Mouse (Mus musculus): ENCODE data around the gene Olfr156. TPM values are rescaled to one million over a fixed set of nuclear protein-coding genes. Genes with fewer than 3 reads are reported as not detected.

The Olfr156 gene
- polyA plus RNA-seq, 1 experiment from 2014 or later, result not detected

DNA sequence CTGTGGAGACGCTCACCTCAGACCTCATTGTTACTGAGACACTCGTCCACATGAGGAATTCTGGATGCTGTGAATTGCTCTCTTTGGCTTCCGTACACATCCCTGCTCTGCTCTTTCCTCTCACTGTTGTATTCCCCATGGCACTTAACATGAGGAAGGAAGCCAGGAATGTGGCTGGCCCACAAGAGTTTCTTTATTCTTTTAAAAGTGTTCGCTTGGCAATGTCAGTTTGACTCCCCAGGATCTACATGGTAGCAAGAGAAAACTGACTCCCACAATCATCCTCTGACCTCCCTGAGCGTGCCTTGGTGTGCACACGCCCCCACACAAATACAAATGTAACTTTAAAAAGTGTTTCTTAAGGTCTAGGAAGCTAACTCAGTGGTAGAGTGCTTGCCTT is 52.1 kb downstream of the Olfr156 start:
- Histone ChIP-seq H3K4me2 (ENCODE audit: low read depth, low read length) (no peak overlapping the region), H3K27ac (ENCODE audit: low read length) (no peak overlapping the region), H3K4me3 (ENCODE audit: low read depth, low read length) (no peak overlapping the region), H3K9ac (ENCODE audit: low read depth, low read length) (no peak overlapping the region), H3K4me1 (ENCODE audit: control insufficient read depth, low read depth, low read length) (no peaks in the 10 kb centered on the region), H3K27me3 (ENCODE audit: control insufficient read depth, insufficient read depth, low read depth, low read length) (no peaks in the 10 kb centered on the region; the same call in 1 of the 2 replicates), H3K9me3 (replicated peaks; ENCODE audit: control insufficient read depth, low read length) (no peaks in the 10 kb centered on the region), H3K36me3 (ENCODE audit: control insufficient read depth, insufficient read depth) (no peaks in the 10 kb centered on the region)
- ATAC-seq (ENCODE audit: low read depth), result no peak
- 33% methylated on average over 6 of the region's 6 CpGs for WGBS (ENCODE audit: insufficient replicate concordance)

DNA sequence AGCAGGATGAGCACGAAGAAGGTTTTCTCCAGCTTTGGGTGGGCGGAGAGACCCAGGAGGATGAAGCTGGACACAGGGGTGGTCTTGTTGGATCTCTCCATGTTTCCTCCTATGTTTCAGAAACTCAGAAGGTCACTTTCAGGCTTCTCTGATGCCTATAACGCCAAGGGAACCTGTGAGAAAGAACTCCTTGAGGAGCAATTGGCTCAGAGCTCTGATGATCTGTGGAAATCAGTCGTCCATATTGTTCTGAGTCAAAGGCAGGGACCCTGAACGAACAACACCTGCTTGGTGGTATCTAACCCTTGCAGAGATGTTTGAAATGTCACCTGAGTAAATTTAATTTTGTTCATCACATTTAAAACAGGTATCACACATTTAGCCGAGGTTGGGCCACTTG is 52.8 kb downstream of the Olfr156 start, which contains the start of gene Olfr159:
Gene Olfr159, minus strand, starts transcription at position 101 of the 400 bp plus-strand sequence.
- ATAC-seq (ENCODE audit: low read depth), result no peak
- Histone ChIP-seq H3K4me1 (ENCODE audit: control insufficient read depth, low read depth, low read length) (no peaks in the 10 kb centered on the region), H3K9ac (ENCODE audit: low read depth, low read length) (no peak within 1 kb of the TSS), H3K36me3 (ENCODE audit: control insufficient read depth, insufficient read depth) (no peaks in the 10 kb centered on the region), H3K9me3 (replicated peaks; ENCODE audit: control insufficient read depth, low read length) (no peaks in the 10 kb centered on the region), H3K4me2 (ENCODE audit: low read depth, low read length) (no peak within 1 kb of the TSS), H3K4me3 (ENCODE audit: low read depth, low read length) (no peak within 1 kb of the TSS), H3K27me3 (ENCODE audit: control insufficient read depth, insufficient read depth, low read depth, low read length) (no peaks in the 10 kb centered on the region; the same call in 1 of the 2 replicates), H3K27ac (ENCODE audit: low read length) (no peak within 1 kb of the TSS)
- WGBS (ENCODE audit: insufficient replicate concordance), result 52% methylated on average over 6 of the region's 6 CpGs

Other genes starting within 250 kb of the Olfr156 start
- gene Rgp1, start 245.2 kb downstream of the Olfr156 start, polyA plus RNA-seq (2015; fragmentation: Nextera tagmentation; extraction: Ambion mirVana), result 15.6 and 16.7 TPM in 2 replicates
- 17.7 and 18.7 TPM in 2 replicates for gene Gba2, start 245.0 kb downstream of the Olfr156 start, polyA plus RNA-seq (2015; fragmentation: Nextera tagmentation; extraction: Ambion mirVana)
- gene Msmp, start 239.4 kb downstream of the Olfr156 start, polyA plus RNA-seq (2015; fragmentation: Nextera tagmentation; extraction: Ambion mirVana), result 0.25 TPM in 1 of 2 replicates, not detected in the other
- 0.49 and 0.91 TPM in 2 replicates for gene Npr2, start 192.0 kb downstream of the Olfr156 start, polyA plus RNA-seq (2015; fragmentation: Nextera tagmentation; extraction: Ambion mirVana)
- 0.08 and 0.20 TPM in 2 replicates for gene Spag8, start 170.3 kb downstream of the Olfr156 start, polyA plus RNA-seq (2015; fragmentation: Nextera tagmentation; extraction: Ambion mirVana)
- 63.9 and 68.5 TPM in 2 replicates for gene Hint2, start 167.4 kb downstream of the Olfr156 start, polyA plus RNA-seq (2015; fragmentation: Nextera tagmentation; extraction: Ambion mirVana)
- gene Tmem8b, start 154.9 kb downstream of the Olfr156 start, polyA plus RNA-seq (2015; fragmentation: Nextera tagmentation; extraction: Ambion mirVana), result 0.22 and 0.23 TPM in 2 replicates
- 0.63 and 1.0 TPM in 2 replicates for gene Fam221b, start 154.8 kb downstream of the Olfr156 start, polyA plus RNA-seq (2015; fragmentation: Nextera tagmentation; extraction: Ambion mirVana)
- not detected in 2 replicates for gene Olfr70, start 123.1 kb downstream of the Olfr156 start, polyA plus RNA-seq (2015; fragmentation: Nextera tagmentation; extraction: Ambion mirVana)
- not detected in 2 replicates for gene Olfr71, start 113.6 kb downstream of the Olfr156 start, polyA plus RNA-seq (2015; fragmentation: Nextera tagmentation; extraction: Ambion mirVana)
- gene Hrct1, start 96.7 kb downstream of the Olfr156 start, polyA plus RNA-seq (2015; fragmentation: Nextera tagmentation; extraction: Ambion mirVana), result 0.22 TPM in 1 of 2 replicates, not detected in the other
- 0.02 and 0.04 TPM in 2 replicates for gene Spaar, start 93.9 kb downstream of the Olfr156 start, polyA plus RNA-seq (2015; fragmentation: Nextera tagmentation; extraction: Ambion mirVana)
- gene Olfr159, start 52.9 kb downstream of the Olfr156 start, polyA plus RNA-seq (2015; fragmentation: Nextera tagmentation; extraction: Ambion mirVana), result not detected in 2 replicates
- not detected in 2 replicates for gene Olfr157, start 16.3 kb upstream of the Olfr156 start, polyA plus RNA-seq (2015; fragmentation: Nextera tagmentation; extraction: Ambion mirVana)
- not detected in 2 replicates for gene Olfr155, start 27.7 kb upstream of the Olfr156 start, polyA plus RNA-seq (2015; fragmentation: Nextera tagmentation; extraction: Ambion mirVana)
- 1.7 and 2.1 TPM in 2 replicates for gene Reck, start 51.6 kb upstream of the Olfr156 start, polyA plus RNA-seq (2015; fragmentation: Nextera tagmentation; extraction: Ambion mirVana)
- 60.5 and 66.1 TPM in 2 replicates for gene Glipr2, start 133.5 kb upstream of the Olfr156 start, polyA plus RNA-seq (2015; fragmentation: Nextera tagmentation; extraction: Ambion mirVana)
- not detected in 2 replicates for gene Ccin, start 159.6 kb upstream of the Olfr156 start, polyA plus RNA-seq (2015; fragmentation: Nextera tagmentation; extraction: Ambion mirVana)
- 100 and 101 TPM in 2 replicates for gene Clta, start 180.6 kb upstream of the Olfr156 start, polyA plus RNA-seq (2015; fragmentation: Nextera tagmentation; extraction: Ambion mirVana)